Mouse (Mus musculus): ENCODE measurements around the gene Vrtn. TPM values are rescaled to one million over a fixed set of nuclear protein-coding genes. Genes with fewer than 3 reads are reported as not detected.

Vrtn gene
- total RNA-seq, 2 experiments from 2014 or later: not detected

DNA sequence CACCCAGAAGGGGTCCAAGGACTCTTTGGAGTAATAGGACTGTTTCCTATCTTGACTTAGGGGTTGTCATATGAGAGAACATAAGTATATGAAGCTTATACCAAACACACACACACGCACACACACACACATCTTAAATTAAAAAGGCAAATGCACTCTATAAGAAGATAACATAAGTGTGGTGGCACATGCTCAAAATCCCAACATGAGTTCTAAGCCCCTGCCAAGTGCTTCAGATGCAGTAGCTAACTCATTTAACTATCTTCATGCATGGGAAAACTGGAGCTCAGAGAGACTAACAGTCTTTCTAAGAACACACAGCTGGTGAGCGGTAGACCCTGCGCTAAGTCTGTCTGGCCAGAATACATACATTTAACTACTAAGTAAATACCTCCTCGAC, 46.7 kb downstream of the Vrtn start:
- DNase-seq: no peak

DNA sequence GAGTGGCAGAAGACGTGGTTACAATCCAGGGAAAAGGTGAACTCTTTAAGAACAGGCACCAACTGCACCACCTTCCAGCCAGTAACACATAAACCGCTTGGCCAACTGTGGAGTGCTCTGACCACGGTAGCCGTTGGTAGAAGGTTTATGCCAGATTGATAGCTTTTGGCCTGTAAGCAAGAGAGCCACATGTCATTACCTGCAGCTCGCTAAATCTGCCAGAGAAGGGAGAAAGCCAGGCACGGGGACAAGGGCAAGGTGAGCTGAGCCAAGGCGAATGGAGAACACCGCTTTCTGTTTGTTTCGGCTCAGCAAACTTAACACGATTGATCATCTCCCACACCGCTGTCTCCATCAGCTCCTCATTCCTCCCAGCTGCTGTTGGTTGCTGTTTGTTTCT, 48.2 kb downstream of the Vrtn start:
- DNase-seq: no peak

DNA sequence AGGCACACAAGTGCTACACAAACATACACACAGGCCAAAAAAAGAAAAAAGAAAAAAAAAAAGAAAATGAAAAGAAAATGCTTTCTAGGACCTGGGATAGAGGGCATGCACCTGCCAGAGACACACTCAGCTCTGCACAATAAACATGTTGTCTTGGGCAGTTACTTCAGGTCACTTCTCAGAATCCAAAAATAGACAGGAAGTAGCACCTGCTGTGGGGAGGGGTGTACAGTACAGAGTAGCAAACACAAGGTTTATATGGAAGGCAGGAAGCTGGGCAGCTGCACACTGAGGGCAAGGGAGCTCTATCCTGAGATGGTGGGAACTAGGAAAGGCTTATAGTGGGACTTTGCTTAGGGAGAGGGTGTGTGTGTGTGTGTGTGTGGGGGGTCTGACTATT, 50.5 kb downstream of the Vrtn start:
- no peak for DNase-seq

DNA sequence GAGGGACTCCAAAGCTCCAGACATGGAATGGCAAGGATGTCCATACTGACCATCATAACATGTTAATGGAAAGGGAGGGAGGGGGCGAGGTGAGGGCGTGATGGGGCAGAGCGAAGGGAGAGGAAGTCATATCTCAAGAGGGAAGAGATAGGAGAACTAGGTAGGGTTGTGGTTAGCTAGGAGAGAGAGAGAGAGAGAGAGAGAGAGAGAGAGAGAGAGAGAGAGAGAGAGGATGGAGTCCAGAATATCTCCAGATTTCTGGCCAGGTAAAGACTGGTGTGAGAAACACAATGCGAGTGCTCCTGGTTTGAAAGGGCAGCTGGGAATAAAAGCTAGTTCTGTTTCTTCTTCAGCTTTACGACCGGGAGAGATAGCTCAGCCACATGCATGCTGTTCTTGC, 51.3 kb downstream of the Vrtn start:
- DNase-seq: no peak

DNA sequence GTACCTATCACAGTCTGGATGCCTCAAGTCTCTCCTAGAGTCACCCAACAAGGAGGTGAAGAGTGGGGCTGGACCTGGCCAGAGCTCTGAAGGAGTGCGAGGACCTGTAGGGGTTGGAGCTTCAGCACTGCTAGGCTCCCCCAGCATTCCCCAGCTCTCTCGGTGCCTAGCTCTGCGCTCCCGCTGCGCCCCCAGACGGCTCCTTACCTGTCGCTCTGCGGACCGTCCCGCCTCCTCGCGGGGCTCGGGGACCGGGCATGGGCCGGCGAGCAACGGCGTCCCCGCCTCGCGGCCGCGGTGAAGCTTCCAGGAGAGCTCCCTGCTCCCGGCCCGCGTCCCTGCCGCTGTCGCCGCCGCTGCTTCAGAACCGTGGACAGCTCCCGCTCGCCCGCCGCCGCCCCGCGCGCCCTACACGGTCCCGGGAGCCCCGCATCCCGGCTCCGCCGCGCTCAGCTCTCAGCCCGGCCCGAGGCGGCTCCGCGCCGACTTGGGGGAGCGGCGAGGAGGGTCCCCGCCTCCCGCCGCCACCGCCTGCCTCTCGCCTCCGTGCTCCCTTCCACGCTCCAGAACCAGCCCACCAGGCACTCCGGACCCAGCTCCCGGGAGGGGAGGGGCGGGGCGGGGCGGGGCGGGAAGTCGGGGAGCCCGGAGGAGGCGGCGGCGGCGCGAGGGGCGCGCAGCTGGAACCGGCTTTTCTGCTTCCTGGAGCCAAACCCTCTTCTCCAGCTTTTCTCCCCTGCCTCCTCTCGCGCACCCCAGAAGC, 57.7 kb downstream of the Vrtn start, which contains the start of gene Syndig1l:
Syndig1l (minus strand) TSS at position 513 of the 763 bp plus-strand sequence.
- peak; percentile 47 to 69 for DNase-seq

Other genes with a start within 250 kb of the Vrtn start
- gene Entpd5, start 232.0 kb upstream of the Vrtn start, total RNA-seq (2021): 10 to 100 TPM; 74.0 to 80.2 TPM
- gene Bbof1, start 231.9 kb upstream of the Vrtn start, total RNA-seq (2021): 1 to 10 TPM; 1.4 to 1.5 TPM
- gene Rnf113a2, start 223.8 kb upstream of the Vrtn start, total RNA-seq (2021): 10 to 100 TPM in 1 of 2 experiments, 1 to 10 TPM in 1; 9.7 to 10.5 TPM
- 100 to 1,000 TPM; 223 to 267 TPM for gene Aldh6a1, start 190.0 kb upstream of the Vrtn start, total RNA-seq (2021)
- gene Lin52, start 189.6 kb upstream of the Vrtn start, total RNA-seq (2021): 10 to 100 TPM in 1 of 2 experiments, 1 to 10 TPM in 1; 9.9 to 12.0 TPM
- not detected for gene Vsx2, start 71.3 kb upstream of the Vrtn start, total RNA-seq (2021)
- 1 to 10 TPM; 5.8 to 7.4 TPM for gene Abcd4, start 23.6 kb upstream of the Vrtn start, total RNA-seq (2021)
- gene Syndig1l, start 57.8 kb downstream of the Vrtn start, total RNA-seq (2021): under 1 TPM in 1 of 2 experiments, not detected in 1; 0.23 TPM
- gene Npc2, start 132.1 kb downstream of the Vrtn start, total RNA-seq (2021): 10 to 100 TPM; 29.6 to 35.3 TPM
- gene Isca2, start 132.2 kb downstream of the Vrtn start, total RNA-seq (2021): 10 to 100 TPM; 88.4 to 92.6 TPM
- gene Ltbp2, start 235.5 kb downstream of the Vrtn start, total RNA-seq (2021): 1 to 10 TPM; 1.3 to 3.0 TPM